Comparison of ENCODE assay signal across 15 mouse cellular contexts in genomic region chr8:115948916-115949315, GRCm38 (mm10).
"Had no signal": no experiment of that assay in that cellular context is flagged by ENCODE, and none has a peak within 500 bp of the region (broad histone marks: within the 10 kb centered on the region; RNA-seq: fewer than 3 reads in every experiment).

No protein-coding gene starts in this region.

- H3K4me3 ChIP-seq: neural tube, embryonic 15.5 days; stomach, embryonic 15.5 days had no signal

- H3K9ac ChIP-seq: neural tube, embryonic 15.5 days; stomach, embryonic 15.5 days had no signal

- H3K9me3 ChIP-seq: neural tube, embryonic 15.5 days; stomach, embryonic 15.5 days had no signal

- H3K4me2 ChIP-seq: neural tube, embryonic 15.5 days; stomach, embryonic 15.5 days had no signal

- DNase-seq: retina, postnatal 1 day; right cerebral cortex, adult 18-20 months; right cerebral cortex, postnatal 14 days; right cerebral cortex, postnatal 25 days; right cerebral cortex, postnatal 4 days; spleen, adult 18-20 months; thymus, adult 18-20 months; thymus, adult 2 months; thymus, postnatal 14 days; thymus, postnatal 25 days; thymus, postnatal 36 days; thymus, postnatal 4 days had no signal

- H3K27ac ChIP-seq: neural tube, embryonic 15.5 days; stomach, embryonic 15.5 days; stomach, postnatal 0 days had no signal

- H3K27me3 ChIP-seq: neural tube, embryonic 15.5 days; stomach, embryonic 15.5 days had no signal

- H3K4me1 ChIP-seq: neural tube, embryonic 15.5 days; stomach, embryonic 15.5 days had no signal

- H3K36me3 ChIP-seq: neural tube, embryonic 15.5 days; stomach, embryonic 15.5 days had no signal
